ENCODE assay signal across 9 mouse cellular contexts in genomic region chr11:17284055-17284454, GRCm38 (mm10). TPM values are rescaled to one million over a fixed set of nuclear protein-coding genes. Genes with fewer than 3 reads are reported as not detected.
DNase-seq lines count a peak whose midpoint lies in the region; ATAC-seq and TF ChIP-seq lines count a peak whose summit lies in the region.
"Had no signal": no experiment of that assay in that cellular context is flagged by ENCODE, and none has a peak within 500 bp of the region (broad histone marks: within the 10 kb centered on the region; RNA-seq: fewer than 3 reads in every experiment).

No protein-coding gene starts in this region.

- ATAC-seq in midbrain, embryonic 15.5 days (replicated peaks) = no peak

- intact Hi-C loops in left cerebral cortex, adult 2 months (cut with DNase I) = loop anchor here (5.0 to 10.0 kb wide), 3 partner anchors 178 to 1741 kb away; no protein-coding TSS in a partner anchor
- intact Hi-C loops in left cerebral cortex, postnatal 25 days (cut with DNase I) = loop anchor here (10.0 kb wide), 1 partner anchor 1591 kb away; no protein-coding TSS in a partner anchor

- no peak overlapping the region for H3K4me2 ChIP-seq in midbrain, embryonic 15.5 days
- H3K4me2 ChIP-seq: midbrain, embryonic 11.5 days had no signal

- peak; percentile 41 for TF ChIP-seq CTCF in left cerebral cortex, adult 2 months (IDR thresholded peaks at IDR 0.05)
- peak; percentile 77 for TF ChIP-seq CTCF in liver, adult 2 months (IDR thresholded peaks at IDR 0.05; ENCODE audit: low read depth, low read length)

- H3K27ac ChIP-seq in left cerebral cortex, adult 2 months = no peak overlapping the region
- H3K27ac ChIP-seq in liver, adult 2 months (replicated peaks; ENCODE audit: insufficient read depth, low read depth, low read length) = no peak overlapping the region
- no peak overlapping the region for H3K27ac ChIP-seq in midbrain, embryonic 15.5 days

- no peaks in the 10 kb centered on the region for H3K79me2 ChIP-seq in liver, adult 2 months (ENCODE audit: control insufficient read depth, insufficient read depth, low read length)

- H3K4me1 ChIP-seq in liver, adult 2 months (ENCODE audit: control insufficient read depth, insufficient read depth, low read length) = no peaks in the 10 kb centered on the region
- H3K4me1 ChIP-seq in midbrain, embryonic 15.5 days = no peaks in the 10 kb centered on the region

- no peak for DNase-seq in left cerebral cortex, adult 2 months (ENCODE audit: extremely low spot score in 1 of 2, low spot score in 2 of 2)
- DNase-seq in left cerebral cortex, postnatal 25 days (ENCODE audit: low spot score in 2 of 2) = no peak
- peak; percentile 47 for DNase-seq in NIH3T3 (ENCODE audit: low read depth)
- DNase-seq in liver, adult 2 months (ENCODE audit: extremely low read depth, low read depth, low spot score) = no peak
- DNase-seq in thymus, postnatal 0 days (ENCODE audit: low spot score) = peak; percentile 44
- no peak for DNase-seq in cerebellum, postnatal 4 days (ENCODE audit: low spot score in 2 of 2)
- DNase-seq in heart, adult 8-10 months (ENCODE audit: low spot score) = no peak

- no peaks in the 10 kb centered on the region for H3K27me3 ChIP-seq in liver, adult 2 months (ENCODE audit: control insufficient read depth, insufficient read depth, low read length)
- H3K27me3 ChIP-seq in midbrain, embryonic 15.5 days (replicated peaks) = no peaks in the 10 kb centered on the region

- no peak for TF ChIP-seq POLR2A in liver, adult 2 months (IDR thresholded peaks at IDR 0.05; ENCODE audit: extremely low read depth, insufficient read depth, low read length)

- WGBS in liver, adult 2 months = 53% methylated on average over 10 of the region's 10 CpGs
- WGBS in midbrain, embryonic 15.5 days = 71% methylated on average over 10 of the region's 10 CpGs

- no peaks in the 10 kb centered on the region for H3K9me3 ChIP-seq in midbrain, embryonic 15.5 days

- H3K36me3 ChIP-seq in liver, adult 2 months (ENCODE audit: control insufficient read depth, insufficient read depth, low read length) = no peaks in the 10 kb centered on the region
- H3K36me3 ChIP-seq in midbrain, embryonic 15.5 days (replicated peaks) = no peaks in the 10 kb centered on the region

- H3K4me3 ChIP-seq in left cerebral cortex, adult 2 months = no peak overlapping the region
- H3K4me3 ChIP-seq in liver, adult 2 months (ENCODE audit: insufficient read depth, low read depth, low read length) = no peak overlapping the region
- H3K4me3 ChIP-seq in midbrain, embryonic 15.5 days = no peak overlapping the region

- no peak overlapping the region for H3K9ac ChIP-seq in liver, adult 2 months (ENCODE audit: low read depth, low read length)
- H3K9ac ChIP-seq in midbrain, embryonic 15.5 days = no peak overlapping the region

RNA-seq across cellular contexts. Expression of gene C1d, which starts 26.7 kb away (rescaled TPM):
- total RNA-seq in left cerebral cortex, adult 2 months (2021) = 10 to 100 TPM; 38.6 to 46.2 TPM
- total RNA-seq in left cerebral cortex, postnatal 25 days (2021) = 10 to 100 TPM; 47.9 to 50.1 TPM
- total RNA-seq in liver, adult 2 months (2014; rRNA removed) = 48.3 and 53.2 TPM in 2 replicates
- polyA plus RNA-seq in liver, adult 2 months (2012; rRNA removed) = 23.4 and 38.9 TPM in 2 replicates
- polyA plus RNA-seq in thymus, postnatal 0 days (2015; fragmentation: Nextera tagmentation; extraction: Ambion mirVana) = 122 and 124 TPM in 2 replicates
- total RNA-seq in heart, adult 8-10 months (2022) = 10 to 100 TPM; 32.9 to 38.0 (median 36.5) TPM
- polyA plus RNA-seq in midbrain, embryonic 15.5 days (2015; fragmentation: Nextera tagmentation; extraction: Ambion mirVana) = 143 and 148 TPM in 2 replicates

Comparison
In these comparisons a context has a peak if more than half of its experiments do, and no peak if none do; other contexts are left out.
1. DNase-seq: peak in NIH3T3 (single experiment) and thymus, postnatal 0 days (single experiment); none in left cerebral cortex, adult 2 months (0 of 2), left cerebral cortex, postnatal 25 days (0 of 2), liver, adult 2 months (single experiment), cerebellum, postnatal 4 days (0 of 2) and heart, adult 8-10 months (single experiment).